Mouse (Mus musculus) gastrocnemius, postnatal 36 days (tissue): ENCODE measurements around the gene Mnat1. TPM values are rescaled to one million over a fixed set of nuclear protein-coding genes. Genes with fewer than 3 reads are reported as not detected.
A peak's percentile ranks its signal among the peaks of the same experiment; 100 is the strongest.

Experiments
- DNase-seq, 2 experiments: peaks; one replicate each; pipeline ENCODE4 v3.0.0; 2022
- intact Hi-C: fragments of 180-260 bp; cut with DNase I; formaldehyde crosslinking; loops from one replicate; pipeline ENCODE4 v1.15.1; 2025
- total RNA-seq, 2 experiments: library from RNA; stranded (reverse); gene quantifications; 2 replicates each; pipeline ENCODE4 v1.2.3; 2021

Gene Mnat1
- total RNA-seq, 2 experiments from 2014 or later = 13.1 to 15.9 TPM

DNA sequence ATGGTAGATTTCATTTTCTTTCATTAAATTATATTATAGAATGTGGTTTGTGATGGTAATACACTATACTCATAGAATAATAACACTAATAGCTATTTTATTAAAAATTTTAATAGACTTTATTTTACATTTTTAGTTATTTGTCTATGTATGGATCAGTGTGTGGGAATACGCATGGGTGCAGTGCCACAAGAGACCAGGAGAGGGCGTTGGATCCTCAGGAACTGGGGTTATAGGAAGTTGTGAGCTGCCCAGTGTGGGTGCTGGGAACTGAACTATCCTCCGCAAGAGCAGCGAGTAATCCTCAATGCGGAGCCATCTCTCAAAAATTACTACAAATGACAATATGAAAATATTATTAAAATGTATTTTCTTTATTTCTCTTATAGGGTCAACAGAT lies 95.1 kb downstream of the Mnat1 start:
- intact Hi-C loops = no loop called here
- DNase-seq = no peak

DNA sequence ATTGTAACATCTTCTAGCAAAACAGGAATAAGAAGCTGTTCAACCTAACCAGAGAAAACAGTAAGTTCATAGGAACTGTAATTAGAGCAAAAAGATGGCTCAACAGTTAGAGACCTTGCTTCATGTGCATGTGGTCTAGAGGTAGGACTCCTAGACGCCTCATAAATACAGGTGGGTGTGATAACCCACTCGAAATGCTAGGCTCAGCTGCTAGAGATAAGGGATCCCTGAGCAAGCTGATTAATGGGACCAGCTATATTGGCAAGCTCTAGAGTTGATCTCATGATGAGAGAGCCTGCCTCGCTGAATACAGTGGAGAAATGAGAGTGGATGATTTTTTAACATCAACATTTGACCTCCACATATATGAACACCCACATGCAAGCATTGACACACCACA lies 97.7 kb downstream of the Mnat1 start:
- intact Hi-C loops = no loop called here
- DNase-seq = no peak

GRCm38 (mm10) chr12:73223872-73224271 lies 100.4 kb downstream of the Mnat1 start:
- DNase-seq = no peak
- intact Hi-C loops = no loop called here

- DNase-seq = no peak
- intact Hi-C loops = loop anchor here (5.0 kb wide), 1 partner anchor 44 kb away; no protein-coding TSS in a partner anchor
These were observed 104.9 kb downstream of the Mnat1 start for GRCm38 (mm10) chr12:73228427-73228826.

DNA sequence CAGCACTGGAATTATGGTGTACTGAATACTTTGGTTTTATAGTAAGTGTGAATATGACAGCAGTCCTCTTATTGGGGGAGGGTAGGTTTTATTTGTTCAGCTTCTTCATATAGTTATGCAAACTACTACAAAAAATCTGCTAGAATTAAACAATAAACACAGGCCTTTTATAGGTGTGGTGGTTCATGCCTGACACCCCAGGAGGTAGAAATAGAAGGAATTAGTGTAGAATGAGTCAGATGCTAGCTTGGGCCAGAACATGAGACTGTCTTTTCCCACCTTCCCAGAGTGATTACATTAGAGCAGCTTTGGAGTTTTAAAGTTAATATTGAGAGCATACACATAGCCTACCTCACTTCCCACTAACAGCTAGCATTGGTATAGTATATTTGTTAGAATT lies 106.7 kb downstream of the Mnat1 start:
- intact Hi-C loops = no loop called here
- DNase-seq = no peak

DNA sequence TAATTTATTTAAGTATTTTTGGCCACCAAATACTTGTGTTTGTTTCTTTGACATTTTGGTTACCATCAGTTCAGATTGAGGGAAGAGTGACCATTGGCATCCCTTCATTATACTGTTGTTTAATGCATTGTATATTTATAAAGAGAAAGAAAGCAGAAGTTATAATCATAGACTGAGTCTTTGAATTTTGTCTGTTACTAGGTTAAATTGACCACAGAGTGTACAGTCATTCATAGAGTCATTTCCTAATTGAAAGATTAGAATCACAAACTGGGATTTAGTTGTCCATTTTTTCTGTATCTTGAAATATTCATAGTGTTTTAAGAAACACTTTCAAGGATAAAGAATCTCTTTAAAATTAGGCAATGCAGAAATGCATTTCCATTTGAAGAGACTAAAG lies 108.0 kb downstream of the Mnat1 start:
- intact Hi-C loops = no loop called here
- no peak for DNase-seq

DNA sequence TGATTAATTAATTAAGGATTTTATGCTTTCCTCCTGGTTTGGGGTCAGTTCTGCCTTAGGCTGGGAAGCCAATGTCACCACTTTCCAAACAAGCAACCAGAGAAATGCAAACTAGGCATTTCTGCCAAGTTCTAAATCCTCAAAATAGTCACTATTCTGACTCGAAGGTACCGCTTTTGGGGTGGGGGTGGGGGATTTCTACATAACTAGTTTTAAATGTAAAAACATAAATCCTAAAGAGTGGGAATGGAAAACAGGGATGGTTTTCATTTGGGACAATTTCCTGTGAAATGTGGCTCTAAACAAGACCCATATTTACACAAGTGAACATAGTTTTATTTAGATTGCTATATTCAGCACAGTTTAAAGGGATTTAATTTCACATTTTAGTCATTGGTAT lies 109.1 kb downstream of the Mnat1 start:
- intact Hi-C loops = no loop called here
- DNase-seq = no peak

- peak; percentile 24 to 35 for DNase-seq
- intact Hi-C loops = no loop called here
These were observed 118.4 kb downstream of the Mnat1 start for GRCm38 (mm10) chr12:73241960-73242359.

- DNase-seq = no peak
- intact Hi-C loops = no loop called here
These were observed 122.2 kb downstream of the Mnat1 start for GRCm38 (mm10) chr12:73245687-73246086.

- no peak for DNase-seq
- intact Hi-C loops = no loop called here
These were observed 131.5 kb downstream of the Mnat1 start for GRCm38 (mm10) chr12:73255006-73255405.

GRCm38 (mm10) chr12:73259269-73259668 lies 135.8 kb downstream of the Mnat1 start:
- intact Hi-C loops = no loop called here
- no peak for DNase-seq

DNA sequence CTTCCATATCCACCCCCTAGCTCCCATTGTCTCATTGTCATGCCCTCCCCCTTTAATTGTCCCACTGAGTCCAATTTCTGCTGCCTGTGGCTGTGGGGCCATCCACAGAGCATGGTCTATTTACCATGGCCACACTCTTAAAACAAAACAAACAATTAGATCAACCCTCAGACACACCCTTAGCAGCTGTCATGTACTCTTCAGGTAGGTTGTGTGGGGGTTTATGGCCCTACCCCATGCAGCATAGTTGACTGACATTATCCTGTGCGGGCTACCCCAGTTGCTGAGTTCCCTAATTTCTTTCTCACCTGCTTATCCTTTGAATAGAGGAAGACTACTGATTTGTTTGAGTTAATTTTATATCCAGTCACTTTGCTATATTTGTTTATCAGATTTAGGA lies 136.8 kb downstream of the Mnat1 start:
- intact Hi-C loops = no loop called here
- DNase-seq = no peak

GRCm38 (mm10) chr12:73265381-73265978 lies 142.0 kb downstream of the Mnat1 start:
- no peak for DNase-seq
- intact Hi-C loops = no loop called here

DNA sequence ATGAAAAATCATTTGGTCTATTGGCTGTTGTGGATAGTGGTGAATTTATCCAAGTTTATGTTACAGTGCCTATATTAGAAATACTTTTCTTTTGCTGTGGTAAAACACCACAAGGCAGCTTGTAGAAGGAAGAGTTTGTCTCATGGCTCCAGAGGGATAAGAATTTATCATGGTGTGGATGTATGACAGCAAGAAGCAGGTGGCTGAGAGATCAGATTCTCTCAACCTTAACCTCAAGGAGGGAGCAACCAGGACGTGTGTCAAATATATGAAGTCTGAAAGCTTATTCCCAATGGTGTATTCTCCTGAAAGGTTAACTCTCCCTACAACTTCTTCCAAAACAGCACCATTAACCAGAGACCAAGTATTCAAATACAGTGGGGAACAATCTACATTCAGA lies 143.1 kb downstream of the Mnat1 start:
- intact Hi-C loops = no loop called here
- no peak for DNase-seq

GRCm38 (mm10) chr12:73268497-73268896 lies 145.0 kb downstream of the Mnat1 start:
- intact Hi-C loops = no loop called here
- no peak for DNase-seq

DNA sequence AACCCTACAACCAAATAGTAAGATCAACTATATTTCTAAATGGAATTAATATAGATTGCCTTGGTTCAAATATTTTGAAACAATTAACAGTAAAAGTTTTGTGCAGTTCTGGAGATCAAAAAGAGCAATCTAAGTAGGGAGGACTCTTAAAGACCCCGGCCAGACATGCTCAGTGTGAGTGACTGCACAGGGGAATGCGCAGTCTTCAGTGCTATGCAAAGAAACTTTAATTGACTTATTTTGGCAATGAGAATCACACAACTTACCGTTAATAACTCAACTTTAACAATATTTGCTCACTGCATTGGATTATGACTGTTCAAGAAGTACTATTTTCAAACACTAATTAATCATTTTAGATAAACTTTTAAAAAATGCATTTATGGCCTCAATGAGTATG lies 146.0 kb downstream of the Mnat1 start:
- no peak for DNase-seq
- intact Hi-C loops = no loop called here

DNA sequence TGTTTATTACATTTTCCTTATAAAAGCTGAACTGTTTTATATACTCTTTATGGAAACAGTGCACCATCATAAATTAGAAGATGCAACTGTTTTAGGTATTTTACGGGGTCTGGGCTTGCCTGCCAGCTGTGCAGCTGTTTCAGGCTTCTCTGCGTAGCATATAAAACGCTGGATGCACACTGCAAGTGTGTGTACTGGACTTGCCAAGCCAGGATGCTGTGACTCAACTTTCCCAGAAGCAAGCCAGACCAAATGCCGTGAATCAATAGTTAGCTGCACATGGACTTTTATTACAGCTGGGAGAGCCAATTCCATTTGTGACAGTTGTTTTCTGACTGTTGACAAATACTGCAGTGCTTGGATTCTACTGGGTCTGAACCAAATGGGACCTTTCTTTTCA lies 146.4 kb downstream of the Mnat1 start:
- intact Hi-C loops = loop anchor here (5.0 kb wide), 1 partner anchor 43 kb away; no protein-coding TSS in a partner anchor
- peak in 1 of 2 experiments; percentile 13 for DNase-seq

- intact Hi-C loops = loop anchor here (5.0 kb wide), 1 partner anchor 48 kb away; no protein-coding TSS in a partner anchor
- DNase-seq = no peak
These were observed 151.4 kb downstream of the Mnat1 start for GRCm38 (mm10) chr12:73274921-73275320.

GRCm38 (mm10) chr12:73286287-73287092 lies 163.0 kb downstream of the Mnat1 start, which contains the start of the genes Trmt5 and Slc38a6:
Trmt5 (minus strand) TSS chr12:73286710.
Slc38a6 (plus strand) TSS chr12:73286779.
- DNase-seq = peak; percentile 86
- intact Hi-C loops = no loop called here

GRCm38 (mm10) chr12:73287609-73288008 lies 164.1 kb downstream of the Mnat1 start:
- DNase-seq = no peak
- intact Hi-C loops = no loop called here

GRCm38 (mm10) chr12:73288626-73289025 lies 165.1 kb downstream of the Mnat1 start:
- DNase-seq = no peak
- intact Hi-C loops = no loop called here

GRCm38 (mm10) chr12:73294884-73295283 lies 171.4 kb downstream of the Mnat1 start:
- no peak for DNase-seq

More at GRCm38 (mm10) chr12:73294884-73295283, 171.4 kb downstream of the Mnat1 start:
- intact Hi-C loops = no loop called here
